Mouse (Mus musculus): Measurements from ENCODE around the gene Triobp. TPM values are rescaled to one million over a fixed set of nuclear protein-coding genes. Genes with fewer than 3 reads are reported as not detected.
"Not testable (repeated sequence)": the region's sequence is repeated elsewhere in the genome, so short reads cannot be mapped to it uniquely, and the experiment has no call there.

Triobp gene
- total RNA-seq, 1 experiment = 30.6 TPM

GRCm38 (mm10) chr15:79007059-79007458, 59.5 kb downstream of the Triobp start:
- in situ Hi-C loops (cut with MboI; ENCODE audit: low sequenced_read_pairs in 2 of 2, unreplicated experiment in 2 of 2) = no loop called here
- Histone ChIP-seq H3K9me3 (ENCODE audit: control insufficient read depth, insufficient read depth, low read depth, low read length) (no peaks in the 10 kb centered on the region), H3K9ac (ENCODE audit: insufficient read depth, low read depth, low read length, poor library complexity, severe bottlenecking) (no peak overlapping the region), H3K4me3 (ENCODE audit: insufficient read depth in 1 of 2, low read depth in 1 of 2, low read length in 2 of 2, poor library complexity in 1 of 2, severe bottlenecking in 1 of 2) (no peak overlapping the region), H3K27ac (ENCODE audit: insufficient read depth, low read depth, low read length, poor library complexity, severe bottlenecking) (no peak overlapping the region), H3K4me1 (ENCODE audit: control insufficient read depth in 2 of 2, insufficient read depth in 2 of 2, low read length in 2 of 2, poor library complexity in 1 of 2) (peaks cover 0 to 8% of the 10 kb centered on the region in 2 experiments; a peak in 2 of 4 replicates), H3K36me3 (ENCODE audit: control insufficient read depth, insufficient read depth, low read length, poor library complexity, severe bottlenecking) (peaks cover 10% of the 10 kb centered on the region; the same call in 1 of the 2 replicates)
- TF ChIP-seq ZNF384 (IDR thresholded peaks at IDR 0.05; ENCODE audit: low read depth, low read length) (no peak), HCFC1 (IDR thresholded peaks at IDR 0.05; ENCODE audit: borderline replicate concordance, insufficient read depth, low read length) (no peak), ZC3H11A (IDR thresholded peaks at IDR 0.05; ENCODE audit: borderline replicate concordance, low read depth, low read length) (no peak), CHD2 (IDR thresholded peaks at IDR 0.05; ENCODE audit: low read depth, low read length) (no peak), MAFK (IDR thresholded peaks at IDR 0.05; ENCODE audit: insufficient read depth, low read depth, low read length) (no peak)
- DNase-seq (ENCODE audit: low read depth, low spot score) = no peak

- DNase-seq (ENCODE audit: low read depth, low spot score); H3K4me1 ChIP-seq (ENCODE audit: control insufficient read depth in 2 of 2, insufficient read depth in 2 of 2, low read length in 2 of 2, poor library complexity in 1 of 2); H3K9ac ChIP-seq (ENCODE audit: insufficient read depth, low read depth, low read length, poor library complexity, severe bottlenecking); H3K27ac ChIP-seq (ENCODE audit: insufficient read depth, low read depth, low read length, poor library complexity, severe bottlenecking); in situ Hi-C loops (cut with MboI; ENCODE audit: low sequenced_read_pairs in 2 of 2, unreplicated experiment in 2 of 2); H3K4me3 ChIP-seq (ENCODE audit: insufficient read depth in 1 of 2, low read depth in 1 of 2, low read length in 2 of 2, poor library complexity in 1 of 2, severe bottlenecking in 1 of 2); H3K9me3 ChIP-seq (ENCODE audit: control insufficient read depth, insufficient read depth, low read depth, low read length): not testable (repeated sequence)
- H3K36me3 ChIP-seq (ENCODE audit: control insufficient read depth, insufficient read depth, low read length, poor library complexity, severe bottlenecking) = peaks cover 10% of the 10 kb centered on the region; the same call in 1 of the 2 replicates
Measured at GRCm38 (mm10) chr15:79007836-79008235, 60.3 kb downstream of the Triobp start.

- no peak for DNase-seq (ENCODE audit: low read depth, low spot score)
- Histone ChIP-seq H3K4me3 (ENCODE audit: insufficient read depth in 1 of 2, low read depth in 1 of 2, low read length in 2 of 2, poor library complexity in 1 of 2, severe bottlenecking in 1 of 2) (no peak overlapping the region), H3K36me3 (ENCODE audit: control insufficient read depth, insufficient read depth, low read length, poor library complexity, severe bottlenecking) (peaks cover 5% of the 10 kb centered on the region; the same call in 1 of the 2 replicates), H3K9ac (ENCODE audit: insufficient read depth, low read depth, low read length, poor library complexity, severe bottlenecking) (no peak overlapping the region), H3K9me3 (ENCODE audit: control insufficient read depth, insufficient read depth, low read depth, low read length) (no peaks in the 10 kb centered on the region), H3K4me1 (ENCODE audit: control insufficient read depth in 2 of 2, insufficient read depth in 2 of 2, low read length in 2 of 2, poor library complexity in 1 of 2) (peaks cover 0 to 5% of the 10 kb centered on the region in 2 experiments; a peak in 2 of 4 replicates), H3K27ac (ENCODE audit: insufficient read depth, low read depth, low read length, poor library complexity, severe bottlenecking) (no peak overlapping the region)
- no peak for TF ChIP-seq ZC3H11A (IDR thresholded peaks at IDR 0.05; ENCODE audit: borderline replicate concordance, low read depth, low read length)
- no peak for TF ChIP-seq HCFC1 (IDR thresholded peaks at IDR 0.05; ENCODE audit: borderline replicate concordance, insufficient read depth, low read length)
- TF ChIP-seq MAFK (IDR thresholded peaks at IDR 0.05; ENCODE audit: insufficient read depth, low read depth, low read length) = no peak
- TF ChIP-seq ZNF384 (IDR thresholded peaks at IDR 0.05; ENCODE audit: low read depth, low read length) = no peak
- no peak for TF ChIP-seq CHD2 (IDR thresholded peaks at IDR 0.05; ENCODE audit: low read depth, low read length)
- in situ Hi-C loops (cut with MboI; ENCODE audit: low sequenced_read_pairs in 2 of 2, unreplicated experiment in 2 of 2) = no loop called here
Measured at GRCm38 (mm10) chr15:79009734-79010133, 62.2 kb downstream of the Triobp start.

GRCm38 (mm10) chr15:79011550-79011949, 64.0 kb downstream of the Triobp start:
- peaks cover 0 to 2% of the 10 kb centered on the region in 2 experiments; a peak in 1 of 4 replicates for H3K4me1 ChIP-seq (ENCODE audit: control insufficient read depth in 2 of 2, insufficient read depth in 2 of 2, low read length in 2 of 2, poor library complexity in 1 of 2)
- H3K27ac ChIP-seq (ENCODE audit: insufficient read depth, low read depth, low read length, poor library complexity, severe bottlenecking) = no peak overlapping the region
- in situ Hi-C loops (cut with MboI; ENCODE audit: low sequenced_read_pairs in 2 of 2, unreplicated experiment in 2 of 2) = no loop called here
- no peak for DNase-seq (ENCODE audit: low read depth, low spot score)
- no peak for TF ChIP-seq CHD2 (IDR thresholded peaks at IDR 0.05; ENCODE audit: low read depth, low read length)
- TF ChIP-seq ZNF384 (IDR thresholded peaks at IDR 0.05; ENCODE audit: low read depth, low read length) = no peak
- no peak for TF ChIP-seq MAFK (IDR thresholded peaks at IDR 0.05; ENCODE audit: insufficient read depth, low read depth, low read length)
- no peak for TF ChIP-seq ZC3H11A (IDR thresholded peaks at IDR 0.05; ENCODE audit: borderline replicate concordance, low read depth, low read length)
- TF ChIP-seq HCFC1 (IDR thresholded peaks at IDR 0.05; ENCODE audit: borderline replicate concordance, insufficient read depth, low read length) = no peak
- no peak overlapping the region for H3K9ac ChIP-seq (ENCODE audit: insufficient read depth, low read depth, low read length, poor library complexity, severe bottlenecking)
- no peaks in the 10 kb centered on the region for H3K9me3 ChIP-seq (ENCODE audit: control insufficient read depth, insufficient read depth, low read depth, low read length)
- H3K36me3 ChIP-seq (ENCODE audit: control insufficient read depth, insufficient read depth, low read length, poor library complexity, severe bottlenecking) = no peaks in the 10 kb centered on the region
- no peak overlapping the region for H3K4me3 ChIP-seq (ENCODE audit: insufficient read depth in 1 of 2, low read depth in 1 of 2, low read length in 2 of 2, poor library complexity in 1 of 2, severe bottlenecking in 1 of 2)

GRCm38 (mm10) chr15:79013382-79013781, 65.9 kb downstream of the Triobp start:
- H3K4me3 ChIP-seq (ENCODE audit: insufficient read depth in 1 of 2, low read depth in 1 of 2, low read length in 2 of 2, poor library complexity in 1 of 2, severe bottlenecking in 1 of 2) = no peak overlapping the region
- DNase-seq (ENCODE audit: low read depth, low spot score) = no peak
- in situ Hi-C loops (cut with MboI; ENCODE audit: low sequenced_read_pairs in 2 of 2, unreplicated experiment in 2 of 2) = no loop called here
- H3K9me3 ChIP-seq (ENCODE audit: control insufficient read depth, insufficient read depth, low read depth, low read length) = no peaks in the 10 kb centered on the region
- H3K27ac ChIP-seq (ENCODE audit: insufficient read depth, low read depth, low read length, poor library complexity, severe bottlenecking) = no peak overlapping the region
- H3K36me3 ChIP-seq (ENCODE audit: control insufficient read depth, insufficient read depth, low read length, poor library complexity, severe bottlenecking) = no peaks in the 10 kb centered on the region
- H3K9ac ChIP-seq (ENCODE audit: insufficient read depth, low read depth, low read length, poor library complexity, severe bottlenecking) = no peak overlapping the region
- H3K4me1 ChIP-seq (ENCODE audit: control insufficient read depth in 2 of 2, insufficient read depth in 2 of 2, low read length in 2 of 2, poor library complexity in 1 of 2) = peaks cover 0 to 2% of the 10 kb centered on the region in 2 experiments; a peak in 1 of 4 replicates
- no peak for TF ChIP-seq ZNF384 (IDR thresholded peaks at IDR 0.05; ENCODE audit: low read depth, low read length)
- TF ChIP-seq HCFC1 (IDR thresholded peaks at IDR 0.05; ENCODE audit: borderline replicate concordance, insufficient read depth, low read length) = no peak
- TF ChIP-seq ZC3H11A (IDR thresholded peaks at IDR 0.05; ENCODE audit: borderline replicate concordance, low read depth, low read length) = no peak

Measured in ES-E14 (cell line).